Mouse (Mus musculus) cerebellum, adult 2 months (tissue): ENCODE measurements at regions not wholly inside any gene's neighbourhood (a gene's known extent, or its start where the extent isn't known, plus 50 kb on each side); places are given as distances from the start of the nearest gene placed in this dataset.

ENCODE experiments used
- CTCF ChIP-seq: fragments of 200-500 bp; IDR thresholded peaks from 2 replicates; pipeline ENCODE4 v1.5.1; 2011; ENCODE audit warnings: low read depth, mild to moderate bottlenecking, control low read depth, low read length, moderate library complexity, borderline replicate concordance; ENCODE audit not compliant: insufficient read depth
- POLR2A ChIP-seq: fragments of 200-500 bp; IDR thresholded peaks from 2 replicates; pipeline ENCODE4 v1.6.1; 2011; ENCODE audit warnings: low read length, control low read depth, borderline replicate concordance; ENCODE audit not compliant: insufficient read depth

DNA sequence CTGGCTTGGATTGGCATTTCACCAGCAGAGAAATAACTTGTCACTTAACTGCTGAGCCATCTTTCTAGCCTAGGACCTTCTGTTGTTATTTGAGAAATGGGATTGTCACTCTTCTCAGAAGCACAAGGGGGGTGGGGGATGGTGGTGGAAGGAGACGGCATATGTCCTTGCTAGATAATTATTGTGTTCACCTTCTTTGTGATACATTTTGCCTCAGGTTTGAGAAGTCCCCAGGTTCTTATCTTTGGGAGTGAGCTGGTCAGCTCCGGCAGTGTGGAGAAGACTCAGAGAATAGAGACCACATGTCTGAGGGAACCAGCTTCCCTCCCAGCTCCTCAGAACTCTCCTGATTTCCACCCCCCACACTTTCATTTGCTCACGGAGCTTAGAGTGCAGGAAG is 57.6 kb upstream of the Stt3b start:
- TF ChIP-seq POLR2A (no peak), CTCF (no peak)
